Mouse (Mus musculus) cerebellum, adult 2 months (tissue): ENCODE data around the gene Ift57.

ENCODE experiments used
- CTCF ChIP-seq: fragments of 200-500 bp; IDR thresholded peaks from 2 replicates; pipeline ENCODE4 v1.5.1; 2011; ENCODE audit warnings: low read depth, mild to moderate bottlenecking, control low read depth, low read length, moderate library complexity, borderline replicate concordance; ENCODE audit not compliant: insufficient read depth
- POLR2A ChIP-seq: fragments of 200-500 bp; IDR thresholded peaks from 2 replicates; pipeline ENCODE4 v1.6.1; 2011; ENCODE audit warnings: low read length, control low read depth, borderline replicate concordance; ENCODE audit not compliant: insufficient read depth

DNA sequence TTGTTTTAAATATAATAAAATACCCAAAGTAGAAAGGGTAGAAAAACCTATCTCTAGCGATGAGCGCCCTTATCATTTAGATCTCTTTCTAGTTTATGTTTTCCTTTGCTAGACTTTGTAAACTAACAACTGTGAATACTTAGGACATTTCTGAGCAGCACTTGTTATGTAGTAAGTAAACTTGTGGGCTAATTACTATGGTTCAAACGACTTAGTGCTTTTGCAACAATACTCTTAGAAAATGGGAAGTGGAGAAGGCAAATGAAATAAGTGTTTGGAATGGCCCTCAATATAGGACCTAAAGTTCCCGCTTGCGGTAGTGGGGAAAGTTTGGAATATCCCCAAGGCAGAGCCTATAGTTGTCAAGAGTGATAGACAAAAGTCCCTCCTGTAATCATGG is 788 bp downstream of the Ift57 start:
- TF ChIP-seq CTCF (no peak), POLR2A (no peak)
